Mouse (Mus musculus): ENCODE results near the gene Kirrel3.

DNA sequence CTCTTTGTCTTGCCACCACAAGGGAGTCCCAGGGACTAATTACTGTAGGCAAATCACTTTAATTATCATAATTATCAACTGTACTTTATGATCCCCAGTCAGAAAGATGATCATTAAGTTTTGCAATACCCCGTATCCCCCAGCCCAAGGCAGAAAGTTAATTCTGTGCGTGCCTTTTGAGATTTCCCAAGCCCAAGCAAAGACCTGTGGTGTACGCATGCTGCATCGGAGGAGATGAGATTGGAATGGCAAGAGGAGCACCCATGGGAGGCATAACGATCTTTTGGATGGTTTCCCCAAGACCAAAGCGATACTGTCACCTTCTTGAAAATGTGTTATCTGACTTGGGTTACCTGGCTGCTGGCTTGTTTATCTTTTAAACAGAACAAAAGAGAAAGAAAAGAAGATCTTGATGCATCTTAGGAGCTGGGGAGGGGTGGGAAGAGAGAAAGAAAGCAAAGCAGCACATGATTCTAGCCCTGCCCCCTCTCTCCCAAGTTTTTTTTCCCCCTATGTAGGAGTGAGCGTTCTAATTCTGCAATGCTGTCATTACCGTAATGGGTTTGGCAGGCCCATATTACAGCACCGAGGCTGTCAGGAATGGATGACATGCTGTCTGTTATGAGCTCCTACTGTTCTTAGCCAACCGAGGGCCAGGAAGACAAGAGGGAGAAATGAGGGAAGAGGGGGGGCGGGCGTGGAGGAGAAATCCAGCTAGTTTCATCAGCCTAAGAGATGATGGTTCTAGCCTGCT is 218.0 kb downstream of the Kirrel3 start:
- TF ChIP-seq EP300 (IDR thresholded peaks at IDR 0.05; ENCODE audit: low read depth) (no peak), CTCF (IDR thresholded peaks at IDR 0.05; ENCODE audit: low read depth) (no peak)
